Mouse (Mus musculus): ENCODE measurements around the gene Pak6. TPM values are rescaled to one million over a fixed set of nuclear protein-coding genes. Genes with fewer than 3 reads are reported as not detected.

Pak6 gene
- total RNA-seq (2012; rRNA removed) = 0.29 and 0.42 TPM in 2 replicates
- total RNA-seq (2014; rRNA removed) = 0.05 and 0.11 TPM in 2 replicates
- polyA plus RNA-seq (2012; ENCODE audit: insufficient read length, low read depth) = 0.45 and 0.73 TPM in 2 replicates

- Histone ChIP-seq H3K4me2 (ENCODE audit: insufficient read depth, low read depth, poor library complexity, severe bottlenecking) (peak within 1 kb of the TSS; percentile 76), H3K36me3 (replicated peaks in 1 of 2; ENCODE audit: control insufficient read depth in 1 of 2, insufficient read depth in 1 of 2, low read length in 1 of 2) (no peaks in the 10 kb centered on the region), H3K4me3 (replicated peaks in 1 of 3; ENCODE audit: low read depth in 2 of 3, low read length in 2 of 3, poor library complexity in 1 of 3) (peak within 1 kb of the TSS; percentile 10 to 48 (median 39)), H3K79me2 (replicated peaks; ENCODE audit: control insufficient read depth, extremely low read depth, insufficient read depth, poor library complexity, severe bottlenecking) (no peaks in the 10 kb centered on the region), H3K4me1 (ENCODE audit: control insufficient read depth in 1 of 2, insufficient read depth in 2 of 2) (peaks cover 38 to 75% of the 10 kb centered on the region in 2 experiments), H3K27me3 (replicated peaks) (peaks cover 7% of the 10 kb centered on the region), H3K27ac (ENCODE audit: insufficient read depth, low read depth) (no peak within 1 kb of the TSS), H3K9ac (ENCODE audit: insufficient read depth, low read depth) (peak within 1 kb of the TSS; percentile 4; the same call in 1 of the 2 replicates), H3K9me3 (replicated peaks; ENCODE audit: low read length) (no peaks in the 10 kb centered on the region)
- dilution Hi-C loops (cut with MboI; ENCODE audit: extremely low pct_ligation_motif_present, extremely low pct_unique_long_range_greater_than_20kb, low sequenced_read_pairs) = no loop called here
- no peak for TF ChIP-seq PAX5 (IDR thresholded peaks at IDR 0.05; ENCODE audit: low read length)
- TF ChIP-seq BHLHE40 (IDR thresholded peaks at IDR 0.05; ENCODE audit: low read depth, low read length) = peak; percentile 65
- peak; percentile 55; the same call in 1 of the 2 replicates for TF ChIP-seq MXI1 (IDR thresholded peaks at IDR 0.05; ENCODE audit: low read depth, low read length)
- TF ChIP-seq MYC (IDR thresholded peaks at IDR 0.05; ENCODE audit: low read depth, low read length) = 0 out of 2 replicates have a peak, but pooled peaks have one; percentile 27
- TF ChIP-seq ETS1 (conservative IDR thresholded peaks at IDR 0.05; ENCODE audit: low read depth, low read length) = peak; percentile 78
- TF ChIP-seq USF1 (IDR thresholded peaks at IDR 0.05; ENCODE audit: low read depth, low read length) = no peak
- peak; percentile 47 for TF ChIP-seq ZNF384 (IDR thresholded peaks at IDR 0.05; ENCODE audit: low read depth, low read length)
- peak; percentile 81; the same call in 1 of the 2 replicates for TF ChIP-seq MEF2A (IDR thresholded peaks at IDR 0.05; ENCODE audit: borderline replicate concordance, low read depth, low read length)
- TF ChIP-seq JUN (IDR thresholded peaks at IDR 0.05; ENCODE audit: insufficient read depth, low read depth, low read length) = peak; percentile 63
- in situ Hi-C loops (cut with MboI; ENCODE audit: low pct_ligation_motif_present, low pct_unique_long_range_greater_than_20kb, low sequenced_read_pairs) = no loop called here
- peak; percentile 42 for DNase-seq (ENCODE audit: extremely low read depth)
Measured at GRCm38 (mm10) chr2:118662902-118663803, at the start of gene Pak6. Pak6 (plus strand) TSS chr2:118663303.

- in situ Hi-C loops (cut with MboI; ENCODE audit: low pct_ligation_motif_present, low pct_unique_long_range_greater_than_20kb, low sequenced_read_pairs) = no loop called here
- Histone ChIP-seq H3K4me1 (ENCODE audit: control insufficient read depth in 1 of 2, insufficient read depth in 2 of 2) (peaks cover 21 to 49% of the 10 kb centered on the region in 2 experiments), H3K9ac (ENCODE audit: insufficient read depth, low read depth) (no peak overlapping the region), H3K4me2 (ENCODE audit: insufficient read depth, low read depth, poor library complexity, severe bottlenecking) (no peak overlapping the region), H3K9me3 (replicated peaks; ENCODE audit: low read length) (peaks cover 10% of the 10 kb centered on the region), H3K27ac (ENCODE audit: insufficient read depth, low read depth) (no peak overlapping the region), H3K36me3 (replicated peaks in 1 of 2; ENCODE audit: control insufficient read depth in 1 of 2, insufficient read depth in 1 of 2, low read length in 1 of 2) (peaks cover 69 to 89% of the 10 kb centered on the region in 2 experiments), H3K4me3 (replicated peaks in 1 of 3; ENCODE audit: low read depth in 2 of 3, low read length in 2 of 3, poor library complexity in 1 of 3) (no peak overlapping the region), H3K79me2 (replicated peaks; ENCODE audit: control insufficient read depth, extremely low read depth, insufficient read depth, poor library complexity, severe bottlenecking) (no peaks in the 10 kb centered on the region; the same call in none of the 2 replicates), H3K27me3 (replicated peaks) (no peaks in the 10 kb centered on the region)
- TF ChIP-seq CHD1 (IDR thresholded peaks at IDR 0.05; ENCODE audit: low read depth, low read length) (no peak), MEF2A (IDR thresholded peaks at IDR 0.05; ENCODE audit: borderline replicate concordance, low read depth, low read length) (no peak), EP300 (IDR thresholded peaks at IDR 0.05; ENCODE audit: low read length) (no peak), PAX5 (IDR thresholded peaks at IDR 0.05; ENCODE audit: low read length) (no peak), POLR2AphosphoS2 (IDR thresholded peaks at IDR 0.05; ENCODE audit: low read depth, low read length) (no peak), MAX (IDR thresholded peaks at IDR 0.05; ENCODE audit: low read length) (no peak), USF2 (conservative IDR thresholded peaks at IDR 0.05; ENCODE audit: low read depth, low read length) (no peak), TCF12 (IDR thresholded peaks at IDR 0.05; ENCODE audit: low read depth, low read length) (no peak), JUN (IDR thresholded peaks at IDR 0.05; ENCODE audit: insufficient read depth, low read depth, low read length) (no peak), ZKSCAN1 (IDR thresholded peaks at IDR 0.05; ENCODE audit: borderline replicate concordance, low read depth, low read length) (no peak), GABPA (IDR thresholded peaks at IDR 0.05; ENCODE audit: insufficient replicate concordance, low read depth, low read length) (no peak), HCFC1 (IDR thresholded peaks at IDR 0.05; ENCODE audit: low read depth, low read length) (no peak), ELF1 (IDR thresholded peaks at IDR 0.05; ENCODE audit: low read depth, low read length) (no peak), SIN3A (IDR thresholded peaks at IDR 0.05; ENCODE audit: low read length) (no peak), RAD21 (IDR thresholded peaks at IDR 0.05; ENCODE audit: low read depth, low read length) (no peak), USF1 (IDR thresholded peaks at IDR 0.05; ENCODE audit: low read depth, low read length) (no peak)
- DNase-seq (ENCODE audit: extremely low read depth) = no peak
- dilution Hi-C loops (cut with MboI; ENCODE audit: extremely low pct_ligation_motif_present, extremely low pct_unique_long_range_greater_than_20kb, low sequenced_read_pairs) = no loop called here
Measured at GRCm38 (mm10) chr2:118618013-118618412, 45.1 kb upstream of the Pak6 start.
